Mouse (Mus musculus): ENCODE data around the gene Smpd3.
A peak's percentile ranks its signal among the peaks of the same experiment; 100 is the strongest.
"Not testable (repeated sequence)": the region's sequence is repeated elsewhere in the genome, so short reads cannot be mapped to it uniquely, and the experiment has no call there.

Gene Smpd3

GRCm38 (mm10) chr8:106326624-106327023 lies 11.2 kb downstream of the Smpd3 start:
- DNase-seq (ENCODE audit: low read depth, low spot score), result no peak

- no peak for DNase-seq (ENCODE audit: low read depth, low spot score)
Observed at GRCm38 (mm10) chr8:106321434-106321833, 16.4 kb downstream of the Smpd3 start.

GRCm38 (mm10) chr8:106320002-106320401 lies 17.8 kb downstream of the Smpd3 start:
- no peak for DNase-seq (ENCODE audit: low read depth, low spot score)

GRCm38 (mm10) chr8:106317091-106317490 lies 20.7 kb downstream of the Smpd3 start:
- DNase-seq (ENCODE audit: low read depth, low spot score), result no peak

GRCm38 (mm10) chr8:106316506-106316905 lies 21.3 kb downstream of the Smpd3 start:
- no peak for DNase-seq (ENCODE audit: low read depth, low spot score)

GRCm38 (mm10) chr8:106315402-106316187 lies 22.2 kb downstream of the Smpd3 start:
- DNase-seq (ENCODE audit: low read depth, low spot score), result no peak

GRCm38 (mm10) chr8:106313799-106314198 lies 24.0 kb downstream of the Smpd3 start:
- no peak for DNase-seq (ENCODE audit: low read depth, low spot score)

GRCm38 (mm10) chr8:106313120-106313737 lies 24.6 kb downstream of the Smpd3 start:
- DNase-seq (ENCODE audit: low read depth, low spot score), result no peak

- DNase-seq (ENCODE audit: low read depth, low spot score), result no peak
Observed at GRCm38 (mm10) chr8:106311967-106312366, 25.8 kb downstream of the Smpd3 start.

GRCm38 (mm10) chr8:106310026-106310652 lies 27.6 kb downstream of the Smpd3 start:
- DNase-seq (ENCODE audit: low read depth, low spot score), result no peak

GRCm38 (mm10) chr8:106308082-106308786 lies 29.6 kb downstream of the Smpd3 start:
- peak; percentile 17 for DNase-seq (ENCODE audit: low read depth, low spot score)

- peak; percentile 18 for DNase-seq (ENCODE audit: low read depth, low spot score)
Observed at GRCm38 (mm10) chr8:106307586-106307985, 30.2 kb downstream of the Smpd3 start.

- DNase-seq (ENCODE audit: low read depth, low spot score), result not testable (repeated sequence)
Observed at GRCm38 (mm10) chr8:106306711-106307248, 31.0 kb downstream of the Smpd3 start.

- DNase-seq (ENCODE audit: low read depth, low spot score), result no peak
Observed at GRCm38 (mm10) chr8:106306076-106306475, 31.7 kb downstream of the Smpd3 start.

GRCm38 (mm10) chr8:106305301-106305700 lies 32.5 kb downstream of the Smpd3 start:
- DNase-seq (ENCODE audit: low read depth, low spot score), result no peak

GRCm38 (mm10) chr8:106304321-106304720 lies 33.5 kb downstream of the Smpd3 start:
- DNase-seq (ENCODE audit: low read depth, low spot score), result no peak

- no peak for DNase-seq (ENCODE audit: low read depth, low spot score)
Observed at GRCm38 (mm10) chr8:106300739-106301715, 36.8 kb downstream of the Smpd3 start.

GRCm38 (mm10) chr8:106299686-106300085 lies 38.1 kb downstream of the Smpd3 start:
- no peak for DNase-seq (ENCODE audit: low read depth, low spot score)

GRCm38 (mm10) chr8:106298846-106299245 lies 38.9 kb downstream of the Smpd3 start:
- peak; percentile 60 for DNase-seq (ENCODE audit: low read depth, low spot score)

GRCm38 (mm10) chr8:106298261-106298660 lies 39.5 kb downstream of the Smpd3 start:
- DNase-seq (ENCODE audit: low read depth, low spot score), result peak; percentile 29

Data from skeletal muscle tissue, adult 2 months (tissue).